Mouse (Mus musculus) gonadal fat pad, adult 2 months (tissue): ENCODE results near the gene Acvr1. TPM values are rescaled to one million over a fixed set of nuclear protein-coding genes. Genes with fewer than 3 reads are reported as not detected.

Experiments
- DNase-seq: peaks from one replicate; pipeline ENCODE4 v3.0.0-alpha.2; 2012; ENCODE audit warnings: low read depth
- polyA plus RNA-seq: library from polyadenylated mRNA; depleted of rRNA; stranded (reverse); fragments of >200 nt; gene quantifications from 2 replicates; pipeline ENCODE4 v1.2.3, GENCODE M21; 2012; rRNA removed

The Acvr1 gene
- polyA plus RNA-seq, 1 experiment = 7.8 TPM

DNA sequence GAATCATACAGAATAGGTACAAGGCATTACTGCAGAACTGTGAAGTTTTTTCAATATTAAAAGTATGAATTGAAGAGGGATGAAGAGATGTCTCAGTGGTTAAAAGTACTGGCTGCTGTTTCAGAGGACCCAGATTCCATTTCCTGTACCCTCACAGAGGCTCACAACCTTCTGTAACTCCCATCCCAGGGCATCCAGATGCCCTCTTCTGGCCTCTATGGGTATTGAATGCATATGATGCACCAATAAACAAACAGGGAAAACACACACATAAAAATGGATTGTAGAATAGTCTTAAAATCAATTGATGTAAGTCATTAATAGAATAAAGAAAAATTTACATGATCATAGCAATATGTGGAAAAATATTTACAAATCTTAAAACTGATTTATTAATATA is 151.9 kb downstream of the Acvr1 start:
- no peak for DNase-seq

GRCm38 (mm10) chr2:58408926-58409634 is 157.9 kb downstream of the Acvr1 start:
- DNase-seq = no peak

DNA sequence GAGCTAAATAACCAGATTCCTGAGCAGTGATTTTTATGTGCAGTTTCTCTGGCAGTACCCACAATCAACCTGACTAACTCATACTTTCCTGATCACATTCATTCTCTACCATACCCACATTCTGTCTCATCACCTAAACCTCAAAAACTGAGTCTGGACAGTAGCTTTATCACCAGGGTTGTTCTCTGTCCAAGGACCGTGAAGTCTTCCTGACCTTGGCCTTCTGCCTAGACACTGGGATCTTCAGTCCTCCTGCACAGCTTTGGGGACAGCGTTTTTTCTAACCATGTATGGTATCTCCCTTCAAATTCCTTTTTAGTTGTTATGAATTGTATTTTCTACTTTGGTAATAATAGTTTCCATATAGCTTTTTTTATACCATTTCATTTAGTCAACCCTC is 163.5 kb downstream of the Acvr1 start:
- no peak for DNase-seq

- DNase-seq = no peak
Observed at GRCm38 (mm10) chr2:58388601-58389000, 178.4 kb downstream of the Acvr1 start.

DNA sequence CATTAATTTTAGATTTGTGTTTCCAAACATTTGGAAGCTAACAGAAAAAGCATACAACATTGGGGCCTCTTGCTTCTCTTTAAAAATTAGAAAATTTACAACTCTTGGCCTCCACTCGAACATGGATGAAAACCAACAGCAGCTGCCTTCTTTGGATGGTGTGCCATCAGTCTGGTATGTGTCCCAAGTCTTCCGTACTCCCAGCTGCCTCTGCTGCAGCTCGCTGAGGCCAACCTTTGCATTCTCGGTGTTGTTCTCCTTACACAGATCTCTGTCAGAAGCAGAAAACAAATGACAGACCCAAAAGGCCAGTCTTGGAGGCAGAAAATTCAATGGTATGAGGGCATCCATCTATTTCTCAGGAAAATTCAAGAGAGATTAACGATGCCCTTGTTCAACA is 186.9 kb downstream of the Acvr1 start:
- DNase-seq = no peak

GRCm38 (mm10) chr2:58379475-58379874 is 187.5 kb downstream of the Acvr1 start:
- DNase-seq = no peak

GRCm38 (mm10) chr2:58377417-58378130 is 189.4 kb downstream of the Acvr1 start:
- no peak for DNase-seq

DNA sequence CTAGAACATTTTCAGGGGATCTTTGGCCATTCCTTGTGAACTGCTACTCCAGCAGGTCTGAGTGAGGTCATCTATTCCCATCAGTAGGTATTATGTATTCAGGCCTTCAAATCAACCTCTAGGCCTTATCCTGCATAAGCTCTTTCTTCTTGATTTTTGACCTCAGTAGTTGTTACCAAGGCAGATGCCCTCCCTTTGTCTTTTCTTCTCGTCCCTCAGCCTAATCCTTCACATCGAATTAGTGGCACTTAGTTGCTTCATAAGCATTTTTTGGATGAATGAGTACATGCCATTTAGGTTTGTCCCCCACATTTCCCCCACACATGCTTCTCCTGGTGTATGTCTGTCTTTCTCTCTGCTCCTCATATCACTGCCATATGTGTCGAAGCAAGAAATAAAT is 200.8 kb downstream of the Acvr1 start:
- no peak for DNase-seq

DNA sequence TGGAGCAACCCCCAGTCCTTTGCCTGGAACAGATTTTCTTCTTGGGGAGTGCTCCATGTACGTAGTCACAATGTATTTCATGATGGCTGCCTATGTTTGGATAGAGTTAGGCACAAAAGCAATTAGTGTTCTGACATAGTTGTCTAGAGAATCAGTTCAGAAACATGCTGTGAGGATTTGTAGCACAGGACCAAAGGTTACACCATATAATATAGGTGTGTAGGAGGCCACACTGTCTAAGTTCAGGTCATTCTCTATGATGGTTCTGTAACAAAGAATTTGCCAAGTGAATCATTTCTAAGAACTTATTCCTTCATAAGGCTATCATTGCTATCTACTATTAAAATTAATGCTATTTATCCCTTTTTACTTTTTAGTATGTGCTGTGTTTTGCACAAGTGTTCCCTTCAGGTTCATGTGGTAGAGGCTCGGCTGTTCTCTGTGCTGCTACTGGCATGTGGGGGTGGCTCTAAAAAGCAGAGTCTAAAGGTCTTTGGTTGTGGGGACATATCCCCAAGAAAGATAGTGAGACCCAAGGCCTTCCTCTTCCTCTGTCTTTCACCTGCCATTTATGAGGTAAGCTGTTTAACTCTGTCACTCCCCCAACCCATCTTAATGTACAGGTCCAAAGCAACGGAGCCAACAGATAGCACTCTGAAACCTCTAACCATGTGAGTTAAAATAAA is 205.5 kb downstream of the Acvr1 start:
- no peak for DNase-seq

DNA sequence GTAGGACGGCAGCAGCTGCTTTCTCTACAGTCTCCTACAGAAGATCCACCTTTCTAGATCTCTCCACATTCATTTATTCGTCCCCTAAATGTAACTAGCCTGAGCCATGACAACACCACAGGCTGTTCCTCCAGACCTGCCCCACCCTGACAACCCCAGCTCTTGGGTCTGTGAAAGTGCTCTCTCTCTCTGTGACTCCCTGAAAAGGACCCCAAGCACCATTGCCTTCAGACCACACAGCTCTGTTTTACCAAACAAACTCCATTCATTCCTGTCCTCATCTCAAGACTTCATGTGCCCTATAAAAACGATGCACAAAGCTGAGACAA is 208.9 kb downstream of the Acvr1 start:
- no peak for DNase-seq

- DNase-seq = no peak
Observed at GRCm38 (mm10) chr2:58357414-58358131, 209.4 kb downstream of the Acvr1 start, which contains the start of gene Acvr1c. Gene Acvr1c (minus strand): TSS chr2:58357895.

DNA sequence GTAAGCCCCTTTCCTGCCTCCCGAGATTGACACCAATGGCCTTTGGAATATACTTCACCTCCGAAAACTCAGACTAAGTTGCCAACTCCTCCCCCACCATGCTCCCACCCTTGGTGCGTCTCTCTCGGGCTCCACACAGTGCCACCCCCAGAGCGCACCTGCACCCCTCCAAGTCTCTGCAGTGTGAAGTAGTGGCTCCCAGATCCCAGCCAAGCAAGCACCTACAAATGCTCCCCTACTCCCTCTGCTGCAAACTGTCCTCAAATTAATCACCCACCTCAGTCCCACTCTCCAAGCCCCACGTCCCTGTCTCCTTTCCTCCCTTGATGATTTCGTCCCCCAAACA is 209.9 kb downstream of the Acvr1 start:
- no peak for DNase-seq

DNA sequence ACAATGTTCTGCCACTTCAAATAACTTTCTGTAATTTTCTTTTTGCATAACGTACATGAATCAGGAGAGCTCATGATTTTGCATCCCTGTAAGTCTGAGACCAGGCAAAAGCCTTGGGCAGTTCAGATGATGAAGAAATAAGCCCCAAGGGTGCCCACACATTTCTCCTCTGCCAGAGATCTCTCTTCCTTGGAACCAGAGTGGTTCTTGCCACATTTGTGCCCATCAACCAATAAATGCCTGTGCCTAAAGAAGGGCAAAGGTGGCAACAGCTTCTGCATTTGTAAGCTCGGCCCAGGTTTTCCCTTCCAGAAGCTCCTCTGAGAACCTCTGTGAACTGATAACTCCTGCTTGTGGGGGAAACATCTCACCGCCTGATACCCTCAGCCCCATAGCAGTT is 212.6 kb downstream of the Acvr1 start:
- no peak for DNase-seq

GRCm38 (mm10) chr2:58352846-58353245 is 214.1 kb downstream of the Acvr1 start:
- no peak for DNase-seq

- DNase-seq = no peak
Observed at GRCm38 (mm10) chr2:58350657-58351056, 216.3 kb downstream of the Acvr1 start.

Other genes with a start within 250 kb of the Acvr1 start
- gene Acvr1c, start 209.3 kb downstream of the Acvr1 start, polyA plus RNA-seq = 10.1 and 14.7 TPM in 2 replicates
- not detected in 2 replicates for gene Gm17409, start 97.0 kb downstream of the Acvr1 start, polyA plus RNA-seq
- gene Upp2, start 141 bp upstream of the Acvr1 start, polyA plus RNA-seq = 4.9 and 6.6 TPM in 2 replicates